Mouse (Mus musculus): ENCODE results near the gene Pdia6.
A peak's percentile ranks its signal among the peaks of the same experiment; 100 is the strongest.

Pdia6 gene

GRCm38 (mm10) chr12:17265971-17266672 is at the start of gene Pdia6:
Gene Pdia6, plus strand, starts transcription at chr12:17266545.
- DNase-seq = peak; percentile 95 to 97

- DNase-seq = no peak
Measured at GRCm38 (mm10) chr12:17218390-17218789, 48.0 kb upstream of the Pdia6 start.

- DNase-seq = no peak
Measured at GRCm38 (mm10) chr12:17219107-17219506, 47.2 kb upstream of the Pdia6 start.

GRCm38 (mm10) chr12:17220631-17221030 is 45.7 kb upstream of the Pdia6 start:
- no peak for DNase-seq

- DNase-seq = peak in 1 of 2 experiments; percentile 24
Measured at GRCm38 (mm10) chr12:17221891-17222428, 44.4 kb upstream of the Pdia6 start.

- no peak for DNase-seq
Measured at GRCm38 (mm10) chr12:17223050-17223449, 43.3 kb upstream of the Pdia6 start.

- DNase-seq = no peak
Measured at GRCm38 (mm10) chr12:17225012-17225411, 41.3 kb upstream of the Pdia6 start.

- DNase-seq = no peak
Measured at GRCm38 (mm10) chr12:17227903-17228302, 38.4 kb upstream of the Pdia6 start.

- DNase-seq = no peak
Measured at GRCm38 (mm10) chr12:17230581-17230980, 35.8 kb upstream of the Pdia6 start.

GRCm38 (mm10) chr12:17231513-17231912 is 34.8 kb upstream of the Pdia6 start:
- no peak for DNase-seq

GRCm38 (mm10) chr12:17235535-17236313 is 30.6 kb upstream of the Pdia6 start:
- no peak for DNase-seq

- no peak for DNase-seq
Measured at GRCm38 (mm10) chr12:17238588-17239427, 27.5 kb upstream of the Pdia6 start.

GRCm38 (mm10) chr12:17239428-17239688 is 27.0 kb upstream of the Pdia6 start:
- DNase-seq = no peak

- DNase-seq = no peak
Measured at GRCm38 (mm10) chr12:17241016-17241415, 25.3 kb upstream of the Pdia6 start.

GRCm38 (mm10) chr12:17241614-17242013 is 24.7 kb upstream of the Pdia6 start:
- no peak for DNase-seq

- no peak for DNase-seq
Measured at GRCm38 (mm10) chr12:17242041-17242440, 24.3 kb upstream of the Pdia6 start.

GRCm38 (mm10) chr12:17250962-17251361 is 15.4 kb upstream of the Pdia6 start:
- peak in 1 of 2 experiments; percentile 35 for DNase-seq

GRCm38 (mm10) chr12:17253069-17253468 is 13.3 kb upstream of the Pdia6 start:
- DNase-seq = peak; percentile 66 to 74

GRCm38 (mm10) chr12:17255602-17256001 is 10.7 kb upstream of the Pdia6 start:
- DNase-seq = peak in 1 of 2 experiments; percentile 38

- peak; percentile 64 to 74 for DNase-seq
Measured at GRCm38 (mm10) chr12:17256905-17257304, 9.4 kb upstream of the Pdia6 start.

- DNase-seq = no peak
Measured at GRCm38 (mm10) chr12:17258431-17258830, 7.9 kb upstream of the Pdia6 start.

GRCm38 (mm10) chr12:17261005-17261404 is 5.3 kb upstream of the Pdia6 start:
- DNase-seq = no peak

GRCm38 (mm10) chr12:17263881-17264280 is 2.5 kb upstream of the Pdia6 start:
- DNase-seq = no peak
